Mouse (Mus musculus) thymus, adult 2 months (tissue): ENCODE data around the gene Ero1lb. TPM values are rescaled to one million over a fixed set of nuclear protein-coding genes. Genes with fewer than 3 reads are reported as not detected.

ENCODE experiments used
- DNase-seq: peaks from one replicate; pipeline ENCODE4 v3.0.0; 2021
- H3K27ac ChIP-seq: fragments of 200-500 bp; 2 replicates; pipeline ENCODE4 v1.5.1; 2012; ENCODE audit warnings: low read length, control low read depth; ENCODE audit not compliant: control insufficient read depth, insufficient read depth
- H3K27me3 ChIP-seq: fragments of 200-500 bp; 2 replicates; pipeline ENCODE4 v1.6.1; 2012; ENCODE audit warnings: mild to moderate bottlenecking, low read length, moderate library complexity, mixed read lengths; ENCODE audit not compliant: control insufficient read depth, insufficient read depth
- H3K36me3 ChIP-seq: fragments of 200-500 bp; 2 replicates; pipeline ENCODE4 v1.6.1; 2012; ENCODE audit warnings: mild to moderate bottlenecking, low read length, moderate library complexity; ENCODE audit not compliant: control insufficient read depth, insufficient read depth
- H3K4me1 ChIP-seq: fragments of 200-500 bp; replicated peaks from 2 replicates; pipeline ENCODE4 v1.6.1; 2012; ENCODE audit warnings: low read length; ENCODE audit not compliant: control insufficient read depth, insufficient read depth
- H3K4me3 ChIP-seq: fragments of 200-500 bp; 2 replicates; pipeline ENCODE4 v1.5.1; 2012; ENCODE audit warnings: mild to moderate bottlenecking, low read length, control low read depth, moderate library complexity; ENCODE audit not compliant: control insufficient read depth, insufficient read depth
- CTCF ChIP-seq: fragments of 200-500 bp; IDR thresholded peaks from 2 replicates; pipeline ENCODE4 v1.5.1; 2012; ENCODE audit warnings: mild to moderate bottlenecking, control low read depth, low read length, moderate library complexity, borderline replicate concordance; ENCODE audit not compliant: control insufficient read depth, poor library complexity, insufficient read depth; ENCODE audit errors: extremely low read depth
- POLR2A ChIP-seq: fragments of 200-500 bp; IDR thresholded peaks from 2 replicates; pipeline ENCODE4 v1.6.1; 2012; ENCODE audit warnings: mild to moderate bottlenecking, low read length, control low read depth, moderate library complexity; ENCODE audit not compliant: control insufficient read depth, poor library complexity, insufficient read depth; ENCODE audit errors: extremely low read depth
- WGBS: fragments of 180-500 bp; shearing (Covaris S2); methylation state at CpG from one replicate; pipeline ENCODE4 v1.1.7; 2018; 5-methylcytosine and 5-hydroxymethylcytosine counted together
- polyA plus RNA-seq: library from polyadenylated mRNA; depleted of rRNA; stranded (reverse); fragments of >200 nt; gene quantifications from 2 replicates; pipeline ENCODE4 v1.2.3, GENCODE M21; 2012

Gene Ero1lb
- polyA plus RNA-seq, 1 experiment, result 14.9 TPM

GRCm38 (mm10) chr13:12539716-12540115 is 26.0 kb upstream of the Ero1lb start:
- Histone ChIP-seq H3K4me3 (no peak overlapping the region), H3K27ac (no peak overlapping the region), H3K27me3 (no peaks in the 10 kb centered on the region; the same call in 1 of the 2 replicates), H3K36me3 (no peaks in the 10 kb centered on the region), H3K4me1 (peaks cover 6% of the 10 kb centered on the region)
- DNase-seq, result no peak
- WGBS, result 80% methylated on average over 11 of the region's 11 CpGs
- TF ChIP-seq CTCF (no peak), POLR2A (no peak)

- 70% methylated on average over 13 of the region's 13 CpGs for WGBS
- no peak for DNase-seq
- H3K4me1 ChIP-seq, result peaks cover 6% of the 10 kb centered on the region
- no peak overlapping the region for H3K27ac ChIP-seq
- no peaks in the 10 kb centered on the region; the same call in 1 of the 2 replicates for H3K27me3 ChIP-seq
- TF ChIP-seq CTCF, result no peak
- H3K4me3 ChIP-seq, result no peak overlapping the region
- no peaks in the 10 kb centered on the region for H3K36me3 ChIP-seq
These were observed 25.6 kb upstream of the Ero1lb start for GRCm38 (mm10) chr13:12540119-12540518.

GRCm38 (mm10) chr13:12542006-12542981 is 23.4 kb upstream of the Ero1lb start:
- H3K4me3 ChIP-seq, result no peak overlapping the region
- TF ChIP-seq CTCF (no peak), POLR2A (no peak)
- no peaks in the 10 kb centered on the region; the same call in 1 of the 2 replicates for H3K27me3 ChIP-seq
- DNase-seq, result peak; percentile 38
- H3K36me3 ChIP-seq, result no peaks in the 10 kb centered on the region
- 14% methylated on average over 23 of the region's 23 CpGs for WGBS
- peaks cover 6% of the 10 kb centered on the region for H3K4me1 ChIP-seq
- H3K27ac ChIP-seq, result no peak overlapping the region

GRCm38 (mm10) chr13:12543246-12543645 is 22.4 kb upstream of the Ero1lb start:
- 94% methylated on average over 5 of the region's 5 CpGs for WGBS
- DNase-seq, result no peak
- no peaks in the 10 kb centered on the region; the same call in 1 of the 2 replicates for H3K27me3 ChIP-seq
- TF ChIP-seq POLR2A (no peak), CTCF (no peak)
- no peak overlapping the region for H3K27ac ChIP-seq
- peaks cover 6% of the 10 kb centered on the region for H3K4me1 ChIP-seq
- no peak overlapping the region for H3K4me3 ChIP-seq
- H3K36me3 ChIP-seq, result no peaks in the 10 kb centered on the region

- H3K27ac ChIP-seq, result no peak overlapping the region
- no peaks in the 10 kb centered on the region for H3K36me3 ChIP-seq
- no peaks in the 10 kb centered on the region; the same call in 1 of the 2 replicates for H3K27me3 ChIP-seq
- peaks cover 6% of the 10 kb centered on the region for H3K4me1 ChIP-seq
- TF ChIP-seq POLR2A (no peak), CTCF (no peak)
- 91% methylated on average over 8 of the region's 8 CpGs for WGBS
- no peak overlapping the region for H3K4me3 ChIP-seq
- no peak for DNase-seq
These were observed 21.6 kb upstream of the Ero1lb start for GRCm38 (mm10) chr13:12543880-12544568.

GRCm38 (mm10) chr13:12554211-12554610 is 11.5 kb upstream of the Ero1lb start:
- DNase-seq, result no peak
- TF ChIP-seq CTCF, result no peak
- TF ChIP-seq POLR2A, result no peak
- 86% methylated on average over 4 of the region's 4 CpGs for WGBS
- H3K36me3 ChIP-seq, result no peaks in the 10 kb centered on the region
- no peaks in the 10 kb centered on the region for H3K4me1 ChIP-seq
- H3K4me3 ChIP-seq, result no peak overlapping the region
- H3K27ac ChIP-seq, result no peak overlapping the region
- no peaks in the 10 kb centered on the region for H3K27me3 ChIP-seq
